Mouse (Mus musculus) erythroblast, embryonic 14.5 days (primary cell): ENCODE results near the gene Dlst.

Source experiments
- GATA1 ChIP-seq: IDR thresholded peaks from 2 replicates; pipeline ENCODE4 v1.6.1; 2012; ENCODE audit warnings: low read length, inconsistent platforms, mixed read lengths
- TAL1 ChIP-seq: IDR thresholded peaks from 3 replicates; pipeline ENCODE4 v1.6.1; 2012; ENCODE audit warnings: low read length, inconsistent platforms, mixed read lengths

GRCm38 (mm10) chr12:85178294-85178693 is 67.7 kb downstream of the Dlst start:
- TF ChIP-seq GATA1 (no peak), TAL1 (no peak)
